Mouse (Mus musculus) kidney, adult 9 months (tissue): ENCODE results near the gene Ltbp1.

Experiments
- DNase-seq: peaks from one replicate; pipeline ENCODE4 v3.0.0; 2022

Ltbp1 gene

DNA sequence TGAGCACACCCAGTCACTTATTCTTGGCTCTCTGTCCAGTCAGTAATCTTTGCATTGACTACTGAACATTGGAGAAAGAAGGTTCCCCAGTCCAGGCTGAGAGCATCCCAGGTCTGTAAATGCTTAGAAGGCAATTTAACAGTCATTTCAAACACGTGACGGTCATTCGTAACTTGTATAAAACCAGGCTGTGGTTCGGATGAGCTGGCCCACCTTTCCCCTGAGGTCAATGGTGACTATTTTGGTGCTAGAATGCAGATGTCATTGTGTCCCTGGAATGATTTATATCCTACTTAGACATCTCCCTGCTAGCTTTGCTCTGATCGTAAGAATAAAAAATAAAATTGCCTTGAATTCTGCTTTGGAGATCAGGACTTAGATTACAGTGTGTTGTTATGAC lies 63.9 kb downstream of the Ltbp1 start:
- DNase-seq = peak; percentile 20

DNA sequence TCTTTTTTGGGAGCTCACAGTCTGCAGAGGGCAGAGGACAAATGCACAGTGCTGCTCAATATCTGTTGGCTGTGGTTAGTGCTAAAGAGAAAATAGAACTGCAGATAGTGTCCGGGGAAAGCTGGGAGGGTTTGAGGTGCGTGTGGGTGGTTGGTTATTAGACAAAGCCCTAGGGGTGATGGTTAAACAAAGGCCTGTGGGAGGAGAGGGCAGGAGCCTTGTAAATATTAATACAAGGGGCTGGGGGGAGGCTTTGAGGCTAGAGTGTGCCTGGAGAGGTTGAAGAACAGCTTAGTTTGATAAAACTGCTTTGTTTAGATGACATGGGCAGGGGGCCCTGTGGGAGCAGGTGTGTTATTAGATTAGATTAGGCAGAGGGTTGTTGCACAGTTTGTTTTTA lies 65.8 kb downstream of the Ltbp1 start:
- DNase-seq = no peak

DNA sequence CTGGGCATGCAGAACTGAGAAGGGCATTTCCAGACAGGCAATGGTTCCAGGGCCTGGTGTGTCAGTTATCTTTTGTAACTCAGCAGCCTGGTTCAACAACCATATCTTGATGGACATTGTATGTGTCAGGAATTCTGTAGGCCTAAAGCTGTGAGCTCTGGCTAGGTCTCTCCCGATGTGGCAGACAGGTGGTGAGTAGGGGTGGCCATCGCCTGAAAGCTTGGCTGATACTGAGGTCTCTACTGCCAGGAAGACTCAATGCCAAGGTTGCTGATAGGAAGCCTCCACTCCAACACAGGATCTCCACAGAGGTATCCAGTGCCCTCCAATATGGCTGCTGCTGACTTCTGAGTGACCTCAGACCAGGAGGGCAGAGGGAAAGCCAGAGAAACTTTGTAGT lies 66.4 kb downstream of the Ltbp1 start:
- no peak for DNase-seq

GRCm38 (mm10) chr17:75073887-75074286 lies 68.5 kb downstream of the Ltbp1 start:
- DNase-seq = peak; percentile 56

DNA sequence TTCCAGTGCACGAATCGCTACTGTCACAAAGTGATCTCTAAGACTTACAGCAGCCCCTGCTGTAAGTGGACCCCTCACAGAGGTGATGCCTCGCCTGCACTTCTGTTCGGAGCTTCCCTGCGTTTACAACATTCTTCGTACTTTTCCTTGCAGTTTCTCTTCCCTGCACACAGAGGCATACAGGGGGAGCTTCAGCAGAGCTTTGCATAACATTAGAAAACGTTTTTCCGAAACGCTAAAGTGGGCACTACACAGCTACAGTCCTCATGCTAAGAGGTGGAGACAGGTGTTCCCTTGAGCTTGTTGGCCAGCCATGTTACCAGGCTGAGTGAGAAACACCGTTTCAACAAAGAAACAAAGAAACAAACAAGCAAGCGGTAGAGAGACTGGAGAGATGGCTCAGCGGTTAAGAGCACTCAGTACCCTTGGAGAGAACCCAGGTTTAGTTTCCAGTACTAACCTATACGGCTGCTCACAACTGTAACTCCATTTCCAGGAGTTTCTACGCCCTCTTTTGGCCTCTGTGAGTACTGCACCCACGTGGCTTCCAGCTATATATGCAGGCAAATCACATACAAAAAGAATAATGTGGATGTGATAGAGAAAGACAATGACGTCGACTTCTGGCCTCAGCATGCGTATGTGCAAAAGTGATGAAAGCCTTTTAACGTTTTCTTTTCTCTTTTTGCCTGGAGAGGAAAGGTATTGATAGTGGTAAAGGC lies 69.8 kb downstream of the Ltbp1 start:
- peak; percentile 30 for DNase-seq

- DNase-seq = peak; percentile 42
Observed at GRCm38 (mm10) chr17:75081401-75081800, 76.0 kb downstream of the Ltbp1 start.

DNA sequence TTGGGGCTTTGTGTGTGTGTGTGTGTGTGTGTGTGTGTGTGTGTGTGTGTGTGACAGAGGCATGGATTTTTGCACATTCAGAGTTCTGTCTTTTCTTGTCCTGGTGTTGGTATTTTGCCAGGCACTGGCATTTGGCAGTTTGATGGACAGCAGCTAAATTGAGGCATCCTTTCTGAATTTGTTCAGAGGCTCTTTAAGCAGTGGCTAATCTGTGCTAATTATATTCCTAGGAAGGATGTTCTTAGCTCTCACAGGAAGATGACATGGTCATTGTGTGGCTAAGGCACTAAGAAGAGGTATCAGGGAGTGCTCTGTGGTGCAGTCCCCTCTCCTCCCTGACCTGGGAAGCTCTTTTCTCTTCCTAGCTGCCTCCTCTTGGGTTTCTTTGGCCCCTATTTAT lies 77.1 kb downstream of the Ltbp1 start:
- DNase-seq = peak; percentile 17

GRCm38 (mm10) chr17:75087296-75087941 lies 82.1 kb downstream of the Ltbp1 start:
- DNase-seq = peak; percentile 68

GRCm38 (mm10) chr17:75088232-75088631 lies 82.9 kb downstream of the Ltbp1 start:
- no peak for DNase-seq

GRCm38 (mm10) chr17:75088727-75089126 lies 83.4 kb downstream of the Ltbp1 start:
- no peak for DNase-seq

DNA sequence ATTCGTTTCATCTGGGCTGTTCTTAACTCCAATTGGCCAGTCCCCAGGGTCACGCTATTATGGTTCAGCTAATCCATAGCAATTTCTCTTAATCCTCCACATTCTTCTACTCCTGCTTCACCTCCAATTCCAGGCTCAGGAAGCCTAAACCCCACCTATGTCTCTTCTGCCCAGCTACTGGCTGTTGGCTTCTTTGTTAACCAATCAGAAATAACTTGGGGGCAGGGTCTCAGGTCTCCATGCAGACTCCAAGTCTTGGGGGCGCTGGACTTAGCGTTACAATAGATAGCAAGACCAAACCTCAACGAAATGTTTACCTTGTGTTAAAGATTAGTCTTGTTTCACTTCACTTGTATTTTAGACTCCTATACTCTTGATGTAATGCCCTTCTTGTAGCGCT lies 85.2 kb downstream of the Ltbp1 start:
- no peak for DNase-seq

DNA sequence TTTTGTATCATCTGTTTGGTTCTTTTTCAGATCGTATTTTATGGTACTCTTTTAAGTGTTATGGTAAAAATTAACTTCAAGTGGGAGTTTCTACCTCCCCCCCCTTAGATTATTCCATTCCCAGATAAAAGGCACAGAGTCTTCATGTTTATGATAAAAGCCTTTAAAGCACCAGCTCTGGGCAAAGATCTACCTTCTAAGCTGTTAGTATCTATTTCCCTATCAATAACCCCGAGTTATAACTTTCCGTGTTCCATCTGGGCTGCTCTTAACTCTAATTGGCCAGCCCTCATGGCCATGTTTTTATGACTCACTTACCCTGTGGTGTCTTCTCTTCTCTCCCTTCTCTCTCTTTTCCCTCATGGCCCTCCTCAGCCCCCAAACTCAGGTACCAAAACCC lies 88.2 kb downstream of the Ltbp1 start:
- DNase-seq = no peak

GRCm38 (mm10) chr17:75094591-75094990 lies 89.2 kb downstream of the Ltbp1 start:
- DNase-seq = no peak

GRCm38 (mm10) chr17:75096727-75097126 lies 91.4 kb downstream of the Ltbp1 start:
- DNase-seq = no peak

- DNase-seq = no peak
Observed at GRCm38 (mm10) chr17:75097367-75097766, 92.0 kb downstream of the Ltbp1 start.

DNA sequence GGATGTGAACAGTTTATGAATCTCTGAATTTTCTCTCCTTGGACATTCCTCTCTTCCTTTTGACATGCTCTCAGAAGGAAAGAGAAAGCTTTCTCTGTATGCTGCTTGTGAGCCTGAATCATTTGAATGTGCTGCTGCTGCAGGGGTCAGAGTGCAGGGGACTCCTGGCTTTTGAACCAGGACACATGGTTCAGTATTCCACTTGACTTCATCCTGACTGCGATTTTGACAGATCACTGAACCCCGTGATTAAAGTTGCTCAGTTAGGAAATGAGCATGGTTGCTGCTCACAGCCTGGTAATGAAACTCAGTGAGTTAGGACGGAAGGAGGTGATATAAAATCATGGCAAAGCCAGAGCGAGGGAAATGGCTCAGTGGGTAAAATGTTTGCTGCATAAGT lies 95.8 kb downstream of the Ltbp1 start:
- DNase-seq = peak; percentile 68

- no peak for DNase-seq
Observed at GRCm38 (mm10) chr17:75101994-75102393, 96.6 kb downstream of the Ltbp1 start.

- DNase-seq = no peak
Observed at GRCm38 (mm10) chr17:75107412-75107811, 102.0 kb downstream of the Ltbp1 start.

DNA sequence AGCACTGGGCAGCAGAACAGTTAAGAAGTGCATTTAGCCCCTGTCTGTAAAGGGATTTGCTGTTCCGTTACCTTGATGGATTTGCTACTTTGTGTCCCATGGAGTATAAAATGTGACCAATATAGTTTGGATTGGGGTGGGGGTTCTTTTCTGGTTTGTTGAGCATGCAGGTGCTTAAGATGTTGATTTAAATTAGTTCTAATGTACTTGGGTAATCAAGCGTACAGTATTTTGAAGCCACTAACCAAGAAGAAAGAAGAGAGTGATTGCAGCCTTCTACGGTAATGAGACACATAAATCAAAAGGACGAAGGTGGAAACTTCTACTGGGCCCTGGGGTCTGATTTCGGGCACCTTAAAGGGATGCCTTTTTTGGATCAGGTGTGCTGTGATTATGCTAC lies 102.5 kb downstream of the Ltbp1 start:
- no peak for DNase-seq

DNA sequence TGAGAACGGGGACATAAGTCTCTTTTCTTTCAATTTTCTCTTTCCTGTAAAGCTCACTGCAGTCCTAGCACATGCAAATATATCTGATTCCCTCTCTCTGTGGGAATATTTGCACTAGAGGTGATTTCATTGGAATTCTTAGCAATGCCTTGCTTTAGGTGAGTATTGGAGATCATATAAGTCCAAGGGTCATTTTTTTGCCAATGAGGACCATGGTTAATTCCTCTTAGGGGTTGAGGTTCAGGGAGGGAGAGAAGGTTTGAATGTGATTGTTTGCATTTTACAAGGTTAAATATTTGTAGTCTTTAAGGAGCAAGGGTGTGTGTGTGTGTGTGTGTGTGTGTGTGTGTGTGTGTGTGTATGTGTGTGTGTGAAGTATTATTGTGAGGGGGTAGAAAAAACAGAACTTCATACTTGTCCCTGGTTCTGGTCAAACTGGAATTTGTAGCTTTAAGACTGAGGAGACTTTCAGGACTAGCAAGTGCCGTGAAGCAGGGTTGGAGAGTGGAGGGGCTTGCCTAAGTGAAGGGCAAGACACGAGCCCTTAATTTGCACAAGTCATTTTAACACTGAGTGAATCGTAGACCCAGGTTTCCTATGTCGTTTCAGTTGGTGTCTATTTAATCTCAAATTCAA lies 103.8 kb downstream of the Ltbp1 start:
- DNase-seq = no peak

- peak; percentile 48 for DNase-seq
Observed at GRCm38 (mm10) chr17:75110252-75111205, 105.2 kb downstream of the Ltbp1 start.

DNA sequence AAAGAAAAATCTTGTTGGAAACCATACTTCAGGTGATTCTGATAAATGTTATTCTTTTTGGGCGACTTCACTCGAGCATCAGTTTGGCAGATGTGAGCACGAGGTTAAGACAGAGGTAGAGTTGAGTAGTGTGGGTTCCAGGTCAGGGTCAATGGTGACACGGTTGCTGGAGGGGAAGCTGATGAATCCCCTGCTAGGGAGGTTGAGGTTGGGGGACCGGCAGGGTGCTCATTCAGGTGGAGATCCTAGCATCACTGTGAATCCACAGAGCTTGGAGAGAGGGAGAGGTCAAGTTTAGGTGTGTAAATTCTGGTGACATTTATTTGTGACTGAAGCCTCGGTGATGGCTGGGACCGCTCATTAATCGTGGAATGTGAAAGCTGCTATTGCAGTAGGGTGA lies 110.2 kb downstream of the Ltbp1 start:
- DNase-seq = no peak

GRCm38 (mm10) chr17:75118896-75119295 lies 113.5 kb downstream of the Ltbp1 start:
- no peak for DNase-seq
